Mouse (Mus musculus) C2C12 (cell line): ENCODE data around the gene Zfhx3.

ENCODE experiments used
- CEBPB ChIP-seq: IDR thresholded peaks from one replicate; pipeline ENCODE4 v1.6.1; 2011; ENCODE audit warnings: low read depth, mild to moderate bottlenecking, control low read depth, moderate library complexity
- CTCF ChIP-seq: IDR thresholded peaks from one replicate; pipeline ENCODE4 v1.5.1; 2011; ENCODE audit not compliant: control insufficient read depth, insufficient read depth, insufficient read length
- MAX ChIP-seq: IDR thresholded peaks from one replicate; pipeline ENCODE4 v1.6.1; 2011; ENCODE audit warnings: mild to moderate bottlenecking, control low read depth
- MYOD1 ChIP-seq: IDR thresholded peaks from one replicate; pipeline ENCODE4 v1.6.1; 2011; ENCODE audit warnings: low read depth; ENCODE audit not compliant: control insufficient read depth, insufficient read length
- MYOG ChIP-seq: IDR thresholded peaks from one replicate; pipeline ENCODE4 v1.6.1; 2011; ENCODE audit not compliant: control insufficient read depth, insufficient read length; ENCODE audit errors: extremely low read depth
- USF1 ChIP-seq: IDR thresholded peaks from one replicate; pipeline ENCODE4 v1.6.1; 2011; ENCODE audit warnings: low read depth, mild to moderate bottlenecking, control low read depth, moderate library complexity

- TF ChIP-seq CTCF (no peak), USF1 (no peak), MYOG (no peak), MAX (no peak), CEBPB (no peak), MYOD1 (no peak)
These were observed 532.1 kb downstream of the Zfhx3 start for GRCm38 (mm10) chr8:108474556-108474955.
